ENCODE assay signal across 12 mouse cellular contexts in genomic region chr14:58114146-58114545, GRCm38 (mm10). TPM values are rescaled to one million over a fixed set of nuclear protein-coding genes. Genes with fewer than 3 reads are reported as not detected.
"Had no signal": no experiment of that assay in that cellular context is flagged by ENCODE, and none has a peak within 500 bp of the region (broad histone marks: within the 10 kb centered on the region; RNA-seq: fewer than 3 reads in every experiment).

No protein-coding gene starts in this region.

- DNase-seq: kidney, postnatal 10 days; kidney, postnatal 4 days; liver, embryonic 13.5 days; lung, adult 2 months; lung, postnatal 14 days; right cerebral cortex, adult 18-20 months; right cerebral cortex, postnatal 14 days; right cerebral cortex, postnatal 4 days; thymus, adult 2 months; thymus, postnatal 14 days; thymus, postnatal 4 days had no signal

RNA-seq across cellular contexts. Expression of gene Fgf9, which starts 43.8 kb away (rescaled TPM):
- total RNA-seq: megakaryocyte, adult 5-6 weeks had no signal
